8 mouse cellular contexts compared by ENCODE assay signal in the genomic region with DNA sequence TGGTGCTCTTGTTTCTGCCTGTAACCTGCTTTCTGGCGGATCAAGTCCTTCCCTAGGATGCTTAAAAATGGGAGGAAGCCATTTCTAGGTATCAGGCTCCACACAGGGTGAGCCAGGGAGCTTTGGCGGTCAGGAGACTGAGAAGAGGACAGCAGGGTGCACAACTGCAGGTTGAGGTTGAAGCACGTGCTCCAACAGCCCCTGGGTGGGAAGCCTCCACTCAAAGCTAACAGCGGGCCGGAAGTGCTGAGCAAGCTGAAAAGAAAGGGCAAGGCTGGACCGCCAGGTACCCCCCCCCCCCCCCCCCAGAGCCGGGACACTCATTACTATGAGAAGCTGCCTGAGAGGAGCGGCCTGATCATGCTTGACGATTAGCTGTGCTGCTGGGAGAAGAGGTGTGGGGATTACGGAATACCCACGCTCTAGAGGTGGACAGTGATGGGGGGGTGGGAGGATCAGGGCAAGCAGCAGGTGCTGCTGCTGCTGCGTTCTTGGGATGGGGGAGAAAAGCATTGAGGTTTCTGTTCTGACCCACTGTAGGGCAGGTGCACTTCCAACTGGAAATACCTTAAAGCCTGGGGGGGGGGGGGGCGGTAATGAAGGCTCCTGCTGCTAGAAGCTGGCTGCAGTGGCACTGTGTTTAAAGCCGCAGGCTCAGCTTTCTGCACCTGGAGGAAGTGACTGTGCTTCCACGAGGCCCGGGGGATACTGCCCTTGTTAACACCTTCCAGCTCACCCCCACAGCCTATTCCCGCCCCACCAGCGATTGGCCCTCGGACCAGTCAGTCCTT. TPM values are rescaled to one million over a fixed set of nuclear protein-coding genes. Genes with fewer than 3 reads are reported as not detected.
DNase-seq lines count a peak whose midpoint lies in the region; ATAC-seq and TF ChIP-seq lines count a peak whose summit lies in the region.
"Had no signal": no experiment of that assay in that cellular context is flagged by ENCODE, and none has a peak within 500 bp of the region (broad histone marks: within the 10 kb centered on the region; RNA-seq: fewer than 3 reads in every experiment).

No protein-coding gene starts in this region.

- peak overlapping the region in 1 of 2 experiments; percentile 37; a peak in 2 of 4 replicates for H3K4me3 ChIP-seq in ES-E14 (ENCODE audit: insufficient read depth in 1 of 2, low read depth in 1 of 2, low read length in 2 of 2, poor library complexity in 1 of 2, severe bottlenecking in 1 of 2)
- H3K4me3 ChIP-seq in hindbrain, embryonic 11.5 days (ENCODE audit: low read depth, low read length) = no peak overlapping the region
- H3K4me3 ChIP-seq in midbrain, embryonic 15.5 days = no peak overlapping the region; the same call in 1 of the 2 replicates

- peak overlapping the region; percentile 65 for H3K9ac ChIP-seq in ES-E14 (ENCODE audit: insufficient read depth, low read depth, low read length, poor library complexity, severe bottlenecking)
- no peak overlapping the region for H3K9ac ChIP-seq in hindbrain, embryonic 11.5 days (ENCODE audit: low read depth, low read length)
- H3K9ac ChIP-seq in midbrain, embryonic 15.5 days = no peak overlapping the region

- H3K36me3 ChIP-seq in ES-E14 (ENCODE audit: control insufficient read depth, insufficient read depth, low read length, poor library complexity, severe bottlenecking) = no peaks in the 10 kb centered on the region
- no peaks in the 10 kb centered on the region for H3K36me3 ChIP-seq in hindbrain, embryonic 11.5 days (ENCODE audit: control insufficient read depth, insufficient read depth, low read length)
- no peaks in the 10 kb centered on the region for H3K36me3 ChIP-seq in midbrain, embryonic 15.5 days (replicated peaks)

- peaks cover 6 to 35% of the 10 kb centered on the region in 2 experiments; a peak in 3 of 4 replicates for H3K4me1 ChIP-seq in ES-E14 (ENCODE audit: control insufficient read depth in 2 of 2, insufficient read depth in 2 of 2, low read length in 2 of 2, poor library complexity in 1 of 2)
- H3K4me1 ChIP-seq in hindbrain, embryonic 11.5 days (replicated peaks; ENCODE audit: control insufficient read depth, insufficient read depth, low read length) = peaks cover 6% of the 10 kb centered on the region; the same call in 1 of the 2 replicates
- H3K4me1 ChIP-seq in midbrain, embryonic 15.5 days = peaks cover 14% of the 10 kb centered on the region; the same call in 1 of the 2 replicates

- no peaks in the 10 kb centered on the region for H3K27me3 ChIP-seq in hindbrain, embryonic 11.5 days (ENCODE audit: control insufficient read depth, insufficient read depth, low read length)
- H3K27me3 ChIP-seq in midbrain, embryonic 15.5 days (replicated peaks) = no peaks in the 10 kb centered on the region

- in situ Hi-C loops in ES-E14 (cut with MboI; ENCODE audit: low sequenced_read_pairs in 2 of 2, unreplicated experiment in 2 of 2) = loop anchor here in 1 of 2 experiments (25.0 kb wide), 1 partner anchor 1189 kb away; a partner anchor contains a TSS

- peak; percentile 51 for DNase-seq in CD4-positive, CD25-positive, alpha-beta regulatory T cell, adult 2 months (ENCODE audit: low read depth, low spot score)
- DNase-seq in ES-E14 (ENCODE audit: low read depth, low spot score) = no peak
- peak; percentile 6 for DNase-seq in hindbrain, embryonic 11.5 days (ENCODE audit: low spot score)
- no peak for DNase-seq in cerebellum, postnatal 14 days
- no peak for DNase-seq in left cerebral cortex, adult 18-20 months (ENCODE audit: low spot score in 2 of 2)
- DNase-seq in right cerebral cortex, postnatal 4 days = no peak

- no peak for ATAC-seq in hindbrain, embryonic 11.5 days (ENCODE audit: low FRiP score)
- no peak; the same call in 1 of the 2 replicates for ATAC-seq in midbrain, embryonic 15.5 days (replicated peaks)

- H3K4me2 ChIP-seq in hindbrain, embryonic 11.5 days (replicated peaks; ENCODE audit: low read depth, low read length) = no peak overlapping the region; the same call in 1 of the 2 replicates
- H3K4me2 ChIP-seq in midbrain, embryonic 15.5 days = peak overlapping the region; percentile 37

- WGBS in hindbrain, embryonic 11.5 days = 23% methylated on average over 18 of the region's 19 CpGs
- WGBS in midbrain, embryonic 15.5 days = 28% methylated on average over 19 of the region's 19 CpGs

- no peaks in the 10 kb centered on the region for H3K9me3 ChIP-seq in ES-E14 (ENCODE audit: control insufficient read depth, insufficient read depth, low read depth, low read length)
- H3K9me3 ChIP-seq in hindbrain, embryonic 11.5 days (ENCODE audit: control insufficient read depth, low read length) = no peaks in the 10 kb centered on the region
- H3K9me3 ChIP-seq in midbrain, embryonic 15.5 days = no peaks in the 10 kb centered on the region

- H3K27ac ChIP-seq in ES-E14 (ENCODE audit: insufficient read depth, low read depth, low read length, poor library complexity, severe bottlenecking) = peak overlapping the region; percentile 77
- H3K27ac ChIP-seq in hindbrain, embryonic 11.5 days (ENCODE audit: low read depth, low read length) = no peak overlapping the region
- H3K27ac ChIP-seq in midbrain, embryonic 15.5 days = no peak overlapping the region

TF ChIP-seq in ES-E14, 5 proteins besides CTCF, POLR2A, EP300 and RAD21:
- TF ChIP-seq HCFC1 (IDR thresholded peaks at IDR 0.05; ENCODE audit: borderline replicate concordance, insufficient read depth, low read length) (no peak), CHD2 (IDR thresholded peaks at IDR 0.05; ENCODE audit: low read depth, low read length) (peak; percentile 28; the same call in 1 of the 2 replicates), ZNF384 (IDR thresholded peaks at IDR 0.05; ENCODE audit: low read depth, low read length) (no peak), MAFK (IDR thresholded peaks at IDR 0.05; ENCODE audit: insufficient read depth, low read depth, low read length) (peak; percentile 73), ZC3H11A (IDR thresholded peaks at IDR 0.05; ENCODE audit: borderline replicate concordance, low read depth, low read length) (no peak)

RNA-seq across cellular contexts. Expression of a gene that starts 4.7 kb away (rescaled TPM):
- total RNA-seq in ES-E14 (2012; rRNA removed) = not detected in 2 replicates
- polyA plus RNA-seq in hindbrain, embryonic 11.5 days (2014; fragmentation: Nextera tagmentation; extraction: Ambion mirVana) = not detected in 2 replicates
- polyA plus RNA-seq in midbrain, embryonic 15.5 days (2015; fragmentation: Nextera tagmentation; extraction: Ambion mirVana) = not detected in 2 replicates
- total RNA-seq in left cerebral cortex, adult 18-20 months (2021) = not detected
- polyA plus RNA-seq: cortical plate, adult 2 months had no signal

RNA-seq across cellular contexts. Expression of a gene that starts 25.2 kb away (rescaled TPM):
- total RNA-seq in ES-E14 (2012; rRNA removed) = 44.2 and 57.6 TPM in 2 replicates
- 45.5 and 45.9 TPM in 2 replicates for polyA plus RNA-seq in hindbrain, embryonic 11.5 days (2014; fragmentation: Nextera tagmentation; extraction: Ambion mirVana)
- 30.4 and 34.5 TPM in 2 replicates for polyA plus RNA-seq in midbrain, embryonic 15.5 days (2015; fragmentation: Nextera tagmentation; extraction: Ambion mirVana)
- 10 to 100 TPM; 13.0 to 13.7 TPM for total RNA-seq in left cerebral cortex, adult 18-20 months (2021)

RNA-seq across cellular contexts. Expression of a gene that starts 27.2 kb away (rescaled TPM):
- total RNA-seq in ES-E14 (2012; rRNA removed) = 75.5 and 96.2 TPM in 2 replicates
- polyA plus RNA-seq in hindbrain, embryonic 11.5 days (2014; fragmentation: Nextera tagmentation; extraction: Ambion mirVana) = 29.2 and 30.5 TPM in 2 replicates
- polyA plus RNA-seq in midbrain, embryonic 15.5 days (2015; fragmentation: Nextera tagmentation; extraction: Ambion mirVana) = 18.8 and 20.9 TPM in 2 replicates
- total RNA-seq in left cerebral cortex, adult 18-20 months (2021) = 10 to 100 TPM; 49.4 to 53.9 TPM

Comparison
In these comparisons a context has a peak if more than half of its experiments do, and no peak if none do; other contexts are left out.
1. DNase-seq: peak in CD4-positive, CD25-positive, alpha-beta regulatory T cell, adult 2 months (single experiment) and hindbrain, embryonic 11.5 days (single experiment); none in ES-E14 (single experiment), cerebellum, postnatal 14 days (0 of 2), left cerebral cortex, adult 18-20 months (0 of 2) and right cerebral cortex, postnatal 4 days (single experiment).